Mouse (Mus musculus): Measurements from ENCODE around the gene Ctnna3. TPM values are rescaled to one million over a fixed set of nuclear protein-coding genes. Genes with fewer than 3 reads are reported as not detected.
A peak's percentile ranks its signal among the peaks of the same experiment; 100 is the strongest.

Ctnna3 gene
- polyA plus RNA-seq, 1 experiment from 2014 or later, result 0.16 TPM

- Histone ChIP-seq H3K9me3 (no peaks in the 10 kb centered on the region), H3K4me1 (peaks cover 46% of the 10 kb centered on the region), H3K27me3 (ENCODE audit: poor library complexity, severe bottlenecking) (peaks cover 55% of the 10 kb centered on the region), H3K27ac (no peak overlapping the region), H3K4me3 (peak overlapping the region; percentile 56), H3K36me3 (replicated peaks) (no peaks in the 10 kb centered on the region)
- WGBS, result 2% methylated on average over 12 of the region's 12 CpGs
- DNase-seq (ENCODE audit: extremely low spot score, low spot score), result peak; percentile 44
Measured at GRCm38 (mm10) chr10:64086567-64087391, 656.9 kb downstream of the Ctnna3 start.

GRCm38 (mm10) chr10:64087521-64087920 lies 657.6 kb downstream of the Ctnna3 start:
- H3K9me3 ChIP-seq, result no peaks in the 10 kb centered on the region
- no peaks in the 10 kb centered on the region for H3K36me3 ChIP-seq (replicated peaks)
- H3K27me3 ChIP-seq (ENCODE audit: poor library complexity, severe bottlenecking), result peaks cover 55% of the 10 kb centered on the region
- H3K4me1 ChIP-seq, result peaks cover 46% of the 10 kb centered on the region
- peak overlapping the region; percentile 58; the same call in 1 of the 2 replicates for H3K27ac ChIP-seq
- no peak for DNase-seq (ENCODE audit: extremely low spot score, low spot score)
- peak overlapping the region; percentile 56 for H3K4me3 ChIP-seq
- under 1% methylated on average over 12 of the region's 12 CpGs for WGBS

- no peaks in the 10 kb centered on the region for H3K36me3 ChIP-seq (replicated peaks)
- H3K4me3 ChIP-seq, result peak overlapping the region; percentile 56
- WGBS, result 3% methylated on average over 26 of the region's 26 CpGs
- DNase-seq (ENCODE audit: extremely low spot score, low spot score), result peak; percentile 34
- H3K4me1 ChIP-seq, result peaks cover 46% of the 10 kb centered on the region
- H3K27me3 ChIP-seq (ENCODE audit: poor library complexity, severe bottlenecking), result peaks cover 55% of the 10 kb centered on the region
- H3K27ac ChIP-seq, result peak overlapping the region; percentile 58; the same call in 1 of the 2 replicates
- H3K9me3 ChIP-seq, result no peaks in the 10 kb centered on the region
Measured at GRCm38 (mm10) chr10:64087936-64088773, 658.3 kb downstream of the Ctnna3 start.

- no peak overlapping the region for H3K27ac ChIP-seq
- peaks cover 46% of the 10 kb centered on the region for H3K4me1 ChIP-seq
- H3K4me3 ChIP-seq, result peak overlapping the region; percentile 56; the same call in 1 of the 2 replicates
- H3K36me3 ChIP-seq (replicated peaks), result no peaks in the 10 kb centered on the region
- 19% methylated on average over 19 of the region's 19 CpGs for WGBS
- H3K9me3 ChIP-seq, result no peaks in the 10 kb centered on the region
- peaks cover 55% of the 10 kb centered on the region for H3K27me3 ChIP-seq (ENCODE audit: poor library complexity, severe bottlenecking)
- DNase-seq (ENCODE audit: extremely low spot score, low spot score), result no peak
Measured at GRCm38 (mm10) chr10:64088774-64089460, 659.0 kb downstream of the Ctnna3 start.

GRCm38 (mm10) chr10:64089680-64090460 lies 660.0 kb downstream of the Ctnna3 start, which contains the start of gene Lrrtm3:
Lrrtm3 (minus strand) TSS chr10:64090277.
- peaks cover 43% of the 10 kb centered on the region for H3K4me1 ChIP-seq
- H3K36me3 ChIP-seq (replicated peaks), result no peaks in the 10 kb centered on the region
- peaks cover 55% of the 10 kb centered on the region for H3K27me3 ChIP-seq (ENCODE audit: poor library complexity, severe bottlenecking)
- H3K4me3 ChIP-seq, result peak within 1 kb of the TSS; percentile 56
- H3K9me3 ChIP-seq, result no peaks in the 10 kb centered on the region
- H3K27ac ChIP-seq, result no peak within 1 kb of the TSS
- WGBS, result under 1% methylated on average over 22 of the region's 22 CpGs
- DNase-seq (ENCODE audit: extremely low spot score, low spot score), result peak; percentile 76

GRCm38 (mm10) chr10:64096532-64096931 lies 666.6 kb downstream of the Ctnna3 start:
- no peak overlapping the region for H3K27ac ChIP-seq
- peaks cover 4% of the 10 kb centered on the region for H3K4me1 ChIP-seq
- no peaks in the 10 kb centered on the region for H3K36me3 ChIP-seq (replicated peaks)
- peaks cover 1% of the 10 kb centered on the region for H3K27me3 ChIP-seq (ENCODE audit: poor library complexity, severe bottlenecking)
- no peak overlapping the region for H3K4me3 ChIP-seq
- DNase-seq (ENCODE audit: extremely low spot score, low spot score), result no peak
- no peaks in the 10 kb centered on the region for H3K9me3 ChIP-seq
- WGBS, result 98% methylated on average over 1 of the region's 1 CpGs

GRCm38 (mm10) chr10:64115246-64115645 lies 685.3 kb downstream of the Ctnna3 start:
- H3K9me3 ChIP-seq, result no peaks in the 10 kb centered on the region
- no peak overlapping the region for H3K4me3 ChIP-seq
- no peak for DNase-seq (ENCODE audit: extremely low spot score, low spot score)
- no peaks in the 10 kb centered on the region for H3K27me3 ChIP-seq (ENCODE audit: poor library complexity, severe bottlenecking)
- no peaks in the 10 kb centered on the region for H3K36me3 ChIP-seq (replicated peaks)
- 96% methylated on average over 11 of the region's 11 CpGs for WGBS
- H3K27ac ChIP-seq, result no peak overlapping the region
- H3K4me1 ChIP-seq, result 0 out of 2 replicates have a peak, but pooled peaks cover 4% of the 10 kb centered on the region

- DNase-seq (ENCODE audit: extremely low spot score, low spot score), result no peak
- H3K27ac ChIP-seq, result no peak overlapping the region
- H3K36me3 ChIP-seq (replicated peaks), result no peaks in the 10 kb centered on the region
- 88% methylated on average over 3 of the region's 3 CpGs for WGBS
- H3K4me1 ChIP-seq, result 0 out of 2 replicates have a peak, but pooled peaks cover 4% of the 10 kb centered on the region
- no peaks in the 10 kb centered on the region for H3K9me3 ChIP-seq
- no peak overlapping the region for H3K4me3 ChIP-seq
- no peaks in the 10 kb centered on the region for H3K27me3 ChIP-seq (ENCODE audit: poor library complexity, severe bottlenecking)
Measured at GRCm38 (mm10) chr10:64118833-64119232, 688.9 kb downstream of the Ctnna3 start.

- no peak for DNase-seq (ENCODE audit: extremely low spot score, low spot score)
- peaks cover 4% of the 10 kb centered on the region for H3K4me1 ChIP-seq
- no peaks in the 10 kb centered on the region for H3K27me3 ChIP-seq (ENCODE audit: poor library complexity, severe bottlenecking)
- 85% methylated on average over 15 of the region's 15 CpGs for WGBS
- no peaks in the 10 kb centered on the region for H3K36me3 ChIP-seq (replicated peaks)
- no peak overlapping the region for H3K27ac ChIP-seq
- no peaks in the 10 kb centered on the region for H3K9me3 ChIP-seq
- H3K4me3 ChIP-seq, result no peak overlapping the region
Measured at GRCm38 (mm10) chr10:64130397-64131150, 700.7 kb downstream of the Ctnna3 start.

GRCm38 (mm10) chr10:64133461-64133860 lies 703.6 kb downstream of the Ctnna3 start:
- Histone ChIP-seq H3K4me3 (no peak overlapping the region), H3K9me3 (no peaks in the 10 kb centered on the region), H3K4me1 (peaks cover 16% of the 10 kb centered on the region), H3K27ac (no peak overlapping the region), H3K36me3 (replicated peaks) (no peaks in the 10 kb centered on the region), H3K27me3 (ENCODE audit: poor library complexity, severe bottlenecking) (no peaks in the 10 kb centered on the region)
- DNase-seq (ENCODE audit: extremely low spot score, low spot score), result no peak
- WGBS, result 84% methylated on average over 3 of the region's 3 CpGs

GRCm38 (mm10) chr10:64135481-64135880 lies 705.6 kb downstream of the Ctnna3 start:
- peak overlapping the region; percentile 41; the same call in 1 of the 2 replicates for H3K27ac ChIP-seq
- DNase-seq (ENCODE audit: extremely low spot score, low spot score), result no peak
- no peaks in the 10 kb centered on the region for H3K36me3 ChIP-seq (replicated peaks)
- no peaks in the 10 kb centered on the region for H3K9me3 ChIP-seq
- peaks cover 16% of the 10 kb centered on the region for H3K4me1 ChIP-seq
- 52% methylated on average over 7 of the region's 7 CpGs for WGBS
- no peak overlapping the region for H3K4me3 ChIP-seq
- H3K27me3 ChIP-seq (ENCODE audit: poor library complexity, severe bottlenecking), result no peaks in the 10 kb centered on the region
